Mouse (Mus musculus) olfactory bulb, adult 2 months (tissue): ENCODE data around the gene Akap17b.

ENCODE experiments used
- CTCF ChIP-seq: fragments of 200-500 bp; IDR thresholded peaks from 2 replicates; pipeline ENCODE4 v1.5.1; 2012; ENCODE audit warnings: low read depth, mild to moderate bottlenecking, low read length, moderate library complexity; ENCODE audit not compliant: insufficient read depth
- POLR2A ChIP-seq: fragments of 200-500 bp; IDR thresholded peaks from 2 replicates; pipeline ENCODE4 v1.6.1; 2012; ENCODE audit warnings: mild to moderate bottlenecking, low read depth, low read length, moderate library complexity; ENCODE audit not compliant: insufficient read depth

DNA sequence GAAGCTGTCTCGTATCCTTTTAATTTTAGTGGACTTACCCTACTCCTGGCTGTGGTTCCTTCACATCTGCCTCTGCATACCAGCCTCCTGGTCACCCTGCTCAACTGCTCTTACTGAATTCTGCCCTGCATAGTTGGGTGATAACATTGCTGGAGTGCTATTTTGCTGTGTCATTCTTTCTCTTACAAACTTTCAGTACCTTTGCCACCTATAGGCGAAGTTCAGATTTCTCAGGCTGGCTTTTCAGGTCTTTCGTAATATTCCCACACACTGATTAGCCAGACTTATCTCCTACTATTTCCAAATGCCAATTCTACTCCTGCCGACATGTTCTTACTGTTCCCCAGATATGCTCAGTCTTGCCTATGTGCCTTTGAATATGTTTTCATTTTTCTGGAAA, 41.2 kb downstream of the Akap17b start:
- TF ChIP-seq POLR2A (no peak), CTCF (no peak)
